Mouse (Mus musculus): ENCODE results near the gene Lrrc9.

The Lrrc9 gene

DNA sequence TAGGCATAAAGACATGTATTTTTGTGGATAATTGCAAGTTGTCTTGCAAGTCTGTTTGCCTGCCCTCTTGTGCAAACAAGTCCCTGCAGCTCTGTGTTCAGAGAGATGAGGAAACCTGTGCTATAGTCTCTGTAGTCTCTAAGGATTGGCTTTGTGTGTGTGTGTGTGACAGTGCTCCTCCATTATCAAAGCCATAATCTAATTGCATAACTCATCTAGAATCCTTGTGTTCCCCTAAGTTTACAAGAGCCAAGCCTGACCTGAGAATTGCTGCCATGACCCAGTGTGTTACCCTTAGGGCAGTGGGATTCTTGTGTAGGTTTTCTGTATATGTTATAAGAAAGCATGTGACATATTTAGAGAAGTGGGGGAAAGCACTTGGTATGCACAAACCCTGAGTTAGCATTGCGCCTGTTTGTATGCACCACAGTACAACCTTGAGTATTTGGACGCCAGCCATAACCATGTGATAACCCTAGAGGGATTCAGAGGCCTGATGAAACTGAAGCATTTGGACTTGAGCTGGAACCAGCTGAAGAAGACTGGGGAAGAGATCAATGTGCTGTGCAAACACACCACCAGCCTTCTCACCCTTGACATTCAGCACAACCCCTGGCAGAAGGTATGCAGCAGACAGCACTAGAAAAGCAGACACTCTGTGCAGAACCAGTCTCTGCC, 35.2 kb downstream of the Lrrc9 start:
- peak; percentile 17 for DNase-seq (ENCODE audit: low read depth)

DNA sequence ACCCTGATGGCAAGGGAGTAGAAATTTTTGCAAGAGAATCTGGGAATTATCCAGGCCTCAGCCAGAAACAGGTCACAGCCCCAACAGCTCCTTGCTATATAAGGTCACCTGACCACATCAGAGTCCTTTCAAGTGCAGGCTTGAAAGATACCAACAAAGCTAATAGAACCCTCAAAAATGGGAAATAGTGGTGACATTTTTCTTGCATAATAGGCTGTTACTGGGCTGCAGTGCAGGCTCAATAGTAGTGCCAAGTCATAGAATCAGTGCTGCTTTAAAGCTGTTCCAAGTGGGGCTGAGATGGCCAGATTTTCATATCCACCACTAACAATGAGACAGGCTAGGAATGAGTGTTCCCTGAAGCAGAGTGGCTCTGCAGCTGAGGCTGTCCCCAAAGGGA, 40.6 kb downstream of the Lrrc9 start:
- no peak for DNase-seq (ENCODE audit: low read depth)

DNA sequence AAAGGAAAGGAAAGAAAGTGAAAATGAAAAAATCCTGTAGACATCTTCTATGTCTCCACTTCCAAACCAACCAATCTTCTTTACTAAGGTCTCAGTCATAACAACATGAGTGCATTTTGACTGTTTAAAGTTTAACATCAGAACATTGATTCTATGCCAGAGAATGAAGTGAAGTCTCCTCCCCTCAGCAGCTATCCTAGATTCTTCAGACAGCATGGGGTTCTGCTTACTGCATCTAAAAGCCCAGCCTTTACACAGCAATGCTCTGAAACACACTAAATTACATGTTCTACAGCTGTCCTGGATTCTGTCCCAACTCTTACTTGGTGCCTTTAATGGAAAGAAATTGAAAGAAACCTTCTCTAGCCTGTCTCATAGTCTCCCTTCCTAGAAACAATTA, 43.2 kb downstream of the Lrrc9 start:
- no peak for DNase-seq (ENCODE audit: low read depth)

DNA sequence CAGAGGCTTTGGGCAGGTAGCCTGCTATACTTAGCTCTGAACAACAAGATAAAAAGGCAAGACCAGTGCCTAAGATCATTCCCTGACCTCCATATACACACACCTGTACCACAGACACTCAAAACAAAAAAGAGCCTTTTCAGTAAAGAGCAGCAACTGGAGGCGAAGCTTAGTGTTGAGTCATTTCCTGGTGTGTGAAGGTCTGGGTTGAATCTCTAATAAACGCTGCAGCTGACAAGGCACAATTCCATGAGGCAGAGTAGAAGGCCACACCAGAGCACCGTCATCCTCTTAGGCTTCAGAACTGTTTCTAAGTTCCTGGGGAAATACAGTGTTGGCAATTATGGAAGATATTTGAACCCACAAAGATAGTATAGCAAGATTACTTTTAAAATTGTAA, 45.8 kb downstream of the Lrrc9 start:
- DNase-seq (ENCODE audit: low read depth) = no peak

DNA sequence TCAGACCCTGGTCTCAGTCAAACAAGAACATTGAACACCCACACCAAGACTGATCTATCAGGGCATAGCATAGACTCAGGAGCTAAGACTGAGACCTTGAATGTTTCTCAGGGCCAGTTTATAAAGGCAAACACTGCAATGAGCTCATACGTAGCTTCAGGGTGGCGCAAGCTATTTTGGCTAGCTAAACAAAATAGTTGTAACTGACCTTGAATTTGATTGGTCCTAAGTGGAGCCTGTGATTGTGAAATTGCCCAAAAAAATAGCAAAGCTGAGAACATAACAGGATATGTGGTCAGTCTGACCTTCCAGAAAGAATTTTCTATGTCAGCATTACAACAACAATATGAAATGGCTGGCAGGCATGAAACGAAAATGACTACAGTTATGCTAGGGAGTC, 48.3 kb downstream of the Lrrc9 start:
- peak; percentile 79 for DNase-seq (ENCODE audit: low read depth)

DNA sequence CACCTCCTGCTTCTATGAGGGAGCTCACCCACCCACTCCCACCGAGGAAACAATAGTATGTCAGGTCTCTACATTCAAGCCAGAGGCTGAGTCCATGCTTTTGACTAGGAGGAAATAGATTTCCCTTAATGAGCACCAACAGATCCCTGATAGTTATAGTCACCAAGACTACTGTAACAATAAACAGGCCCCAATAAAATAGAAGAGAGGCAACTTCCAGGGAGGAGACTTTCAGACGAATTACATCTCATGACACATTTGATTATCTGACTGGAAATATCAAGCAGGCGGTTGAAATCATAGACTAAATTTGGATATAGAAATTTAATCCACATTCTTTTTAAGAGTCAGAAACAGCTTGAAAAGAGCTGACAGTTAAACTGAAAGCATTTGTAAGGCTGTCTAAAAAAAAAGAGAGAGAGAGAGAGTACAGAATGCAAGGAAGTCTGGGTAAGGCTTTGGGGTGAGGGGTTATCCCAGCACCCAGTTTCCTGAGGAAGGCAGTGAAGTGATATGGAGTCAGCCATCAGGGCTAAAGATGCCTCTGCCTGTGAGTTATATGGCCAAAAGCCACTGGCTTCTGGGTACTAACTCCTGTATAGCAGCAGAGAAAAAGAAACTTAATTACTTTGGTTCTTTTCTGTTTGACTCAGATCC, 49.5 kb downstream of the Lrrc9 start:
- DNase-seq (ENCODE audit: low read depth) = no peak

DNA sequence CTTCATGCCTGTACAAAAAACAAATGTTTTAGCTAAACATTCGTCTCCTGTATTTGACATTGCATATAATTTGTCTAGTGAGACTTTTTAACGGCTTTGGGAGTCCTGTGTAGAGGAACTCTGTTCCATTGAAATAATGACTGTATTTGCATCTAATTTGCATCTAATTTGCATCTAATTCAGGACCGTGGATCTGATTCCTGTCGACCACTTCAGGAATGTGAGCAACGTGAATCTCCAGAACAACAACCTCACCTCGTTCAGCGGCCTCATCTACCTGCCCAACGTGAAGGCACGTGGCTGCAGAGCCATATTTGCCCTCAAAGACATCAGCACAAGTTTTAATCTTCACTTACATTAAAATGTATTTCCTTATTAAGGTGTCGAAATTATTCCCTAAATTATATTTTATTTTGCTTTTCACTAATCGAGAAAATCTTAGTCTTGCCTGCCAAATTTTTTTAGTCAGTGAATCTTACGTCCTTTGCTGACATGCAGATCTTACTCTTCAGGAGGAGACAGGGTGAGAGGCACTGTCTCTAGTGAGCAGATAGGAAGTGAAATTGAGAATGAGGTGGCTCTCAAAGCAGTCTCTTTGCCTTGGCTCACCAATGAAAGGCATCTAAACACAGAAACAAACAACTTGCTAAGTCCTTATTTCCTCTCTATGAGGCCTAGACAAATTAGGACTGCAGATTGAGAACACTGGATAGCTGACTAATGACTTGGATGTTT, 55.4 kb downstream of the Lrrc9 start:
- DNase-seq (ENCODE audit: low read depth) = no peak

DNA sequence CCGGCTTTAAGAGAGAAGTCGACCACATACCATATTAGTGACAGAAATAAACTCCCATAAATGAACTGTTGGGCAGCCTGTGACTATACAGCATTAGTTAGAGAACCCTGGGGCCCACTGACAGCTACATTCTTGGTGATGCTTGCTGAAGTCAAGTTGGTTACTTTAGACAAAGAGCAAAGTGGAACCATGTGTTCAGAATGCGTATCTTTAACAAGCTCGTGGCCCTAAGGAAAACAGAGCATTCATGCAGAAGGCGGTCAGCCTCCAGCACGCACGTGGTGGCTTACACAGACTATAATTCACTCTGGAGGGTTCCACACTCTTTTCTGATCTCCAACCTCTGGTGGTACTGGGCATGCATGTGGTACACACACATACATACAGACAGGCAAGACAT, 67.9 kb downstream of the Lrrc9 start:
- no peak for DNase-seq (ENCODE audit: low read depth)

DNA sequence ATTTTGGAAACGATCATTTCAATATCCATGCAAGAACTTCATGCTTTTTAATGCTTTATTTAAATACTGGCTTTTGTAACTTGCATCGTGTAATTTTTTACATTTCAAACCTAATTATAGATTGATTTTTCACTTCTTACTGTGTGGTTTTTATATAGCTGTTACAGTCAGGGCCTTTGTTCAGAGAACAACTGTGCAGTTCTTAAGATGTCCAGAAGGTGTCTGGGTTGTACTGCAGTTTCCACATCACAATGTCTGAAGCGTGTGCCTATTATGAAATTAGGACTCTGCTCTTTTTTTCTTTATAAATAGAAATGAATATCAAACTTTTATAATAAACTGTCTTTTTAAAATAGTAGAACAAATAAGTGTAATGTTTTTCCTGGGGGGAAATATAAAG, 73.8 kb downstream of the Lrrc9 start:
- peak; percentile 80 for DNase-seq (ENCODE audit: low read depth)

DNA sequence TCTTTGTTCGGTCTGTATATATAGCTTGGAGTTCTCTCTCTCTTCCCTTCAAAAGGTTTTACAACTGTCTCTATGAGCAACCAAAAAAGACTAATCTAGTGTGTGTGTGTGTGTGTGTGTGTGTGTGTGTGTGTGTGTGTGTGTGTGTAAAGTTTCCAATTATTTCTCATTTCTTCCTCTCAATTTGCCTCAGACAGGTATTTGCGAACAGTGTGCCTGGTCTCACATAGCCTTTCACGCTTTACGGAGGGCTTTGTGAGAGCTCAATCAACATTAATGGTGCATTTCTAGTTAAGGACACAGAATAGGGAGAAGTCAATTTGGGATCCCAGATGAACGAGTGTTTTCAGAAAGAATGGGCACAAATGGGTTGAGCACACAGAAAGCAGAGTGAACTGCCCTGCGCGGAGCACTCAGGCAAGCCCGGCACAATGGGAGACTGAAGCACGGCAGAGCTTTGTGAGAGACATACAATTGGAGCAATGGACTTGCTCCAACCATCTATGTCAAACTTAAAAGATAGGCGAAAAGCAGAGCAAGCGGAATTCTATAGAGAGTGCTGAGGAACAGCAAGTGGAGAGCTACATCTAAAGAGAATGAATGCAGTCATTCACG, 76.6 kb downstream of the Lrrc9 start:
- no peak for DNase-seq (ENCODE audit: low read depth)

DNA sequence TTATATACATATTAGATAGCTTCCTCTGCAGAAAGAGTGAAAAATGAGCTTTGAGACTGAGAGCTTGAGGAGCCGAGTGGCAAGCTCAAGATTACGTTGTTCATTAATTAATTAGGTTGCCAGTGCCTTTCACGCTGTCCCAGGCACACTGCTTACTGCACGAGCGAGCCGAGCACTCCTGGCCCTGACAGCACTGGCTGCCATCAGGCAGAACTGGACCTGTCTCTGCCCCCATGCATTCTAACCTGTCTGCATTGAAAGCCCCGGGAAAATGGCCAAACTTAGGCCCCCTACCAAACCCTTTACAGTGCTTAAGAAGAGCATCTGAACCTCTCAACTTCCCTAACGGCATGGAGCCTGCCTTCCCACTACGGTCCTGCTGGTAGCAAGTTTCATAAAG, 77.7 kb downstream of the Lrrc9 start:
- no peak for DNase-seq (ENCODE audit: low read depth)

DNA sequence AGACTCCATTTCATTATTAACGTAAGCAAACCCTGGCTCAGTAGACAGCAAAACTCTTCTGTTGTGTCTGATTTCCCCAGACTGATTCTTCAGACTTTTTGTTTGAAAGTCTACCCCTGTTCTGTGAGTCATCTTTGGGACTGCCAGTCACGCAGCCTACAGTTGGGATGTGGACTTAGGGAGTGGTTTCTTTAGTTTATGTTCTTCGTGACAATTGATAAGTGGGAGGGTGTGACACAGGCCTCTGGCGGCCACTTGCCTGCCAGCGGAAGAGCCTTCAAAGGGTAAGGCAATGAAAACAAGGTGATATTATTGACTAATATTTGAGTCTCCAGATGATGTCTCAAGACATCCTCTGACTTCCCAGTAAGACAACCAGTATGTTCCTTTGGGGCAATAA, 78.2 kb downstream of the Lrrc9 start:
- DNase-seq (ENCODE audit: low read depth) = no peak

DNA sequence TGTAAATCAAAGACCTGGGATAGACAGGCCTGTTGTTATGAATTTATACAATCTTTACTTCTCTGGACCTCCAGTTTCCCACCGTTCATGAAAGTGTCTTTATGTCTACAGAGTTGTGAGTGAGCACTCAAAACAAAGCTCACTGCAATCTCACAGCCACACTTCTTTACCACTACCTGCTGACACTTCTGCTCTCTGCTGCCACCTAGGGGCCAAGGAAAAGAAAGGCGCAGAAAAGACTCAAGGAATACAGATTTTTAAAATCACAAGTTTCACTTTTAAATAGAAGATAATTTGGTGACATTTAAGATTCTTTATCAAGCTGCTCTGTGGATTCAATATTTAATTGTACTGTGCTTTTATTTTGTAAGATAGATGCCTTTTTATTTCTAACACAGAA, 79.0 kb downstream of the Lrrc9 start:
- peak; percentile 87 for DNase-seq (ENCODE audit: low read depth)

DNA sequence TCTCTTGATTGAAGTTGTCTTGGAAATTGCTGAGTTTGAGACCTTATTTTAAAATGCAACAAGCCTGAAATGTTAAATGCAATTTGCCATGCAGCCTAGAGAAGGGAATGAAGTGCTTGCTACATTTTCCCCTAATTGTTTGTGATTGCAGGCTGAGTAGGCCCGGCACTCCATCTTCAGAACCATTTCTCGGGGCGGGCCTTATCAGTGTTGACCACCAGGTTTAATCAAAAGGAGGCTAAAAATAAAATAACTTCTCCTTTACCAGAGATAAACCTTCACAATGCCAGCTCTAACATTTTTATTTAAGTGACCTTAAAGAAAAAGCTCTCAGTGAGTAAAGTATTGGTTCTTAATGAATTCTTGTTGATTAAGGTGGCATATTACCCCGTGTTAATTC, 83.9 kb downstream of the Lrrc9 start:
- DNase-seq (ENCODE audit: low read depth) = no peak

DNA sequence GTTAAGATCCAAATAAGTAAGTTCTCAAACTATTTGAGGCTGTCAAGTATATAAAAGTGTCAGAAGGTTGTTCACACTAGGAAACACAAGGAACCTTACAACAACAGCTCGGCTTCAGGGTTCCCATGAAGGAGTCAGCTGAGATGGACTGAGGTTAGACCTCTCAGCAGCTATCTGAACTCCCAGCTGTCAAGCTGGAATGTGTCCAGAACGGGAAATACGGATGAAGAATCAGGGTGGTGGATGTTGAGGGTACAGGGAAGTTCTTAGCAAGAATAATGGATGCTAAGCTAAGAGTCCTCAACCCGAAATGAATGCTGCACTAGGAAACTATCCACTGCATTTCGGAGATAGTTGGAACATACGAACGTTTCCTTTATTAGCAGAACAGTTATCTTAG, 90.6 kb downstream of the Lrrc9 start:
- DNase-seq (ENCODE audit: low read depth) = no peak

DNA sequence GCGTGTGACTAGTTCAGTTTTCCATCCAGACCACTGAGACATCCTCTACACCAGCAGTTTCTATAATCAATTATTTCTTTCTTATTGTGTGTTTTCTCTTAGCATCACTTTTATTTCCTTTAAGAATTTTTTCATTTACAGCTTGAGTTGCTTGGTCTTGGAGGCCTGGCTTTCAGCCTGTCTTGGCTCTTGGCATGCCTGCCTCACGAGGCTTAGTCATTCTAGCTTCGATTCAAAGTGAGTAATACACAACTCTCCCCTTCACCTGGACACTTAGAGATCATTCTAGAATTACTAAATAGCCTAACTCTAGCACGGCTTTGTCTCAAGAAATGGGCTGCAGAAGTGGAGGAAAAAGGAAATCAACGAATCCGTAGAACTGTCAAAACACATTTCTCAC, 92.3 kb downstream of the Lrrc9 start:
- DNase-seq (ENCODE audit: low read depth) = peak; percentile 76

DNA sequence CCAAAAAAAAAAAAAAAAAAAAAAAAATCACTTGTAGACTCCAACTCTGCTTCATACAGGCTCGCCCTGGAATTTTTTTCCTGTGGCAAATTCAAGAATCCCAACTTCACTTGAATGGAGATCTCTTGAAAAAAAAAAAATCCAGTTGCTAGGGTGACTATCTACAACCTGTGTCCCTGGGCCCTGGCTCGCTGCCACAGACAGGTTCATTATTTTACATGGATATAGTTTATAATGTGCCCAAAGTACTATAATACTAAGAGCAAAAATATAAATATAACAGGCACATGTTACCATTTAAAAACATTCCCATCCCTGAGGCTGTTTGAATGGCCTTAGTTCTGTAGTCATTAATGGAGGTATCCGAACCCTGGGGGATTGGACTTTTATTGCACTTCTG, 93.9 kb downstream of the Lrrc9 start:
- DNase-seq (ENCODE audit: low read depth) = no peak

DNA sequence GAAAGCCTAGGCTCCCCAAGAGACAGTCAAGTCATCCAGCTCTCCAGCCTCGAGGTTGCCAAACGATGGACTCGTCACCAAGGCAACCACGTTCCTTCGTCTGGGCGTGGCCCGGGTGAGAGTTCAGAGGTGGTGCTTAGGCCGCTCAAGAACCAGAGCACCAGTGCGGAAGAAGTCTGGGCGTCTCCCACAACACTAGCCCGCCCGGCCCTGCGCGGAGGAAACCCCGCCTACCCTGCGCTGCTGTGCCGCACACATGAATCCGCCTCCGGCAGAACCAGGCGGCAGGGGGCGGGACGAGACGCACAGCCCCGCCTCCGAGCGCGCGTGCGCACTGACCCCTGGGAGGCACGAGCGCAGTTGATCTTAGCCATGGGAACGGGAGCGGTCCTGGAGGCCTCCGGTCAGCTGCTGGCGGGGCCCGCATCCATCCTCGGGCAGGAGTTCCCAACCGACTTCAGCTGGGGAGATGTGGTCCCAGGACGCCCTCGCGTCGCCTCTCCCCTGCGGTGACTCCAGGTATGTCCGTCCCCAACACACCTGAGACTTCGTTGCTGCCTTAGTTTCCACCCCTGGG, 94.4 kb downstream of the Lrrc9 start, which contains the start of gene Pcnx4:
Gene Pcnx4, plus strand, starts transcription at position 363 of the 577 bp plus-strand sequence.
- DNase-seq (ENCODE audit: low read depth) = peak; percentile 99

DNA sequence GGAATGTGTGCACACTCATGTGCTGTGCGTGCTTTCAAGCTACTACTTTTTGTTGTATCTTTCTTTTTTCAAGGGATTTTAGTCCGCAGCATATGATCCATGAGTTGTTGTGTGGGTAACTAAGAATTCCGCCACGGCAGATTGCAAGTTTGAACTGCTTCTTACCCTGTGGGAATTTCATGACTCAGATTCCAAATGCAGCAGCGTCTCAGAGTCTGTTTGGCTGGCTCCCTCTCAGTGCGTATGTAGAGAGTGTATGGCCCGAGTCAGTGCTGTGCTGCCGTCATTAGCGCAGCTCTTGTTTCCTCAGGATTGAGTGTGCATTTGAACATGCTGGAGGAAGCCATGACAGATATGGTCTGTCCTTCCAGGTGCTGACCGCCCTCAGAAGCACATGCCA, 96.9 kb downstream of the Lrrc9 start:
- peak; percentile 51 for DNase-seq (ENCODE audit: low read depth)

DNA sequence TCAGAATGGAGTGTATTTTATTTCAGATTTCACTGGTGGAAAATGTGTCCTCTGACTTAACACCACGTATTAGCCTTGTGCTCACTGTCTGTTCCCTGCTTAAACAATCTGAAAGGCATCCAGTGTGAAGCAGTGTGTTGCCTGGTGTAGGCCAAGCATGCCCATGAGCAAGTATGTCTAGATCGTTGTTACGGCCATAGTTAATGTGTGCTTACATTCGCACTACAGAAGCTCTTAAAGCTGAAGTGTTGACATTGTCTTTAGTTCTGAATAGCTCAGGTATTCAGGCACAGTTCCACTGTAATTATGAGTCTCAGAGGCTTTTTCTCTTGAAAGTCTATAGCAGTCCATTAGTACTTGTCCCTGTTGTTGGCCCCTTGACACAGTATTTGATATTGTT, 112.7 kb downstream of the Lrrc9 start:
- no peak for DNase-seq (ENCODE audit: low read depth)

DNA sequence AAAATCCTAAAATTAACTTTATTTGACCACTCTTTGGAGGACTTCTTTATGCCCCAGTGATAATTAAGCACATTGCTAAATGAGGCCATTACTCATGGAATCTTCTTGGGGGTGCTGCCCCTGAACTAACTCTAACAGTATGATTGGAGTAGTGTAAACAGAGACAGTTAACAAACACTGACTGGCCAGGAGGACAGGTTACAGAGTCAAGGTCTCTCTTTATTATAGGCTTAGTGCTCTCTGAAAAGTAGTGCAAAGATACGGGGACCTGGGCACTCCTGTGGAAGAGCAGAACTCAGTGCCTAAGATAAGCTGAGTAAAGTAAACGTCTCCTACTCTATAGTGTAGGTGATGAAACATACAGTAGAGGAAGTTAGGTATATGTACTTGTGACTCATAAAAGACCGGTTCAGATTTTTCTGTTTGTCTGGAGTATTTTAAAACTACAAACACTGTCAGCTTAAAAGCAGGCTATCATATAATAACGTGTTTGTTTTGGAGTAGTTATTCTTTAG, 122.7 kb downstream of the Lrrc9 start:
- DNase-seq (ENCODE audit: low read depth) = no peak
